Mouse (Mus musculus) cerebellum, adult 2 months (tissue): ENCODE data around the gene Sirpa.

Experiments
- CTCF ChIP-seq: fragments of 200-500 bp; IDR thresholded peaks from 2 replicates; pipeline ENCODE4 v1.5.1; 2011; ENCODE audit warnings: low read depth, mild to moderate bottlenecking, control low read depth, low read length, moderate library complexity, borderline replicate concordance; ENCODE audit not compliant: insufficient read depth
- POLR2A ChIP-seq: fragments of 200-500 bp; IDR thresholded peaks from 2 replicates; pipeline ENCODE4 v1.6.1; 2011; ENCODE audit warnings: low read length, control low read depth, borderline replicate concordance; ENCODE audit not compliant: insufficient read depth

DNA sequence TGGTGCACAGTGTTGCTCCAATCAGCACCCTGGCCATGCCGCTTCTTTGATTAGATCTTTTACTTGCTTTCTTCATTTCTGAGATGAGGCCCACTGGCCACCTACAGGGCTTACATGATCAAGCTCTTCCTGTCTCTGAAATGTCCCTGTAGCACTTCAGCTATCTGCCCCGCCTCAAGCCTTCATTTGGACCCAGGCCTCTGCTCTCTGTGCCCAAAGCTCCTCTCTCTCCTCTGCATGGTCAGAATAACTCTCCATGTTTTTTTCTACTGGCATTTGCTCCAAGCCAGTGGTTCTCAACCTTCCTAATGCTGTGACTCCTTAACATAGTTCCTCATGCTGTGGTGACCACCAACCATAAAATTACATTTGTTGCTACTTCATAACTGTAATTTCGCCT, 87.6 kb downstream of the Sirpa start:
- TF ChIP-seq POLR2A (no peak), CTCF (no peak)
